In genomic region chr9:41861136-41861535, GRCm38 (mm10) we compare ENCODE assay signal across 10 mouse cellular contexts.
A peak's percentile ranks its signal among the peaks of the same experiment; 100 is the strongest.
DNase-seq lines count a peak whose midpoint lies in the region; ATAC-seq lines count a peak whose summit lies in the region.
"Had no signal": no experiment of that assay in that cellular context is flagged by ENCODE, and none has a peak within 500 bp of the region (broad histone marks: within the 10 kb centered on the region; RNA-seq: fewer than 3 reads in every experiment).

No protein-coding gene starts in this region.

- H3K9ac ChIP-seq in heart, embryonic 12.5 days, result peak overlapping the region; percentile 44; the same call in 1 of the 2 replicates
- H3K9ac ChIP-seq in hindbrain, embryonic 14.5 days, result no peak overlapping the region
- peak overlapping the region; percentile 7; the same call in 1 of the 2 replicates for H3K9ac ChIP-seq in midbrain, embryonic 16.5 days (ENCODE audit: low read depth, low read length)
- H3K9ac ChIP-seq: liver, embryonic 13.5 days had no signal

- H3K4me1 ChIP-seq in heart, embryonic 12.5 days (replicated peaks), result peaks cover 31% of the 10 kb centered on the region
- peaks cover 45% of the 10 kb centered on the region for H3K4me1 ChIP-seq in embryonic facial prominence, embryonic 10.5 days
- peaks cover 40% of the 10 kb centered on the region for H3K4me1 ChIP-seq in hindbrain, embryonic 14.5 days (replicated peaks; ENCODE audit: control insufficient read depth, insufficient read depth, low read length)
- H3K4me1 ChIP-seq in midbrain, embryonic 16.5 days (ENCODE audit: control insufficient read depth, insufficient read depth, low read length), result peaks cover 27% of the 10 kb centered on the region
- H3K4me1 ChIP-seq: liver, embryonic 13.5 days had no signal

- peak overlapping the region; percentile 86 for H3K27ac ChIP-seq in heart, embryonic 12.5 days (ENCODE audit: poor library complexity, severe bottlenecking)
- peak overlapping the region; percentile 83 for H3K27ac ChIP-seq in embryonic facial prominence, embryonic 10.5 days (replicated peaks)
- peak overlapping the region; percentile 82 for H3K27ac ChIP-seq in hindbrain, embryonic 14.5 days
- H3K27ac ChIP-seq in midbrain, embryonic 16.5 days (ENCODE audit: low read length), result peak overlapping the region; percentile 72
- H3K27ac ChIP-seq: liver, embryonic 13.5 days had no signal

- ATAC-seq in heart, embryonic 12.5 days (ENCODE audit: insufficient number of reproducible peaks, low FRiP score), result no peak
- no peak; the same call in 1 of the 2 replicates for ATAC-seq in hindbrain, embryonic 14.5 days (ENCODE audit: low FRiP score)
- peak; percentile 30; the same call in 1 of the 2 replicates for ATAC-seq in midbrain, embryonic 16.5 days
- no peak for ATAC-seq in granulocyte monocyte progenitor cell, adult 5-6 weeks (replicated peaks; ENCODE audit: poor library complexity, severe bottlenecking)

- no peaks in the 10 kb centered on the region for H3K27me3 ChIP-seq in heart, embryonic 12.5 days (replicated peaks)
- no peaks in the 10 kb centered on the region for H3K27me3 ChIP-seq in embryonic facial prominence, embryonic 10.5 days (replicated peaks; ENCODE audit: low read depth, poor library complexity, severe bottlenecking)
- no peaks in the 10 kb centered on the region for H3K27me3 ChIP-seq in hindbrain, embryonic 14.5 days (ENCODE audit: control insufficient read depth, insufficient read depth, low read length)
- no peaks in the 10 kb centered on the region for H3K27me3 ChIP-seq in midbrain, embryonic 16.5 days (ENCODE audit: control insufficient read depth, insufficient read depth, low read depth, low read length)
- H3K27me3 ChIP-seq: liver, embryonic 13.5 days had no signal

- H3K4me3 ChIP-seq in heart, embryonic 12.5 days, result no peak overlapping the region
- peak overlapping the region; percentile 34; the same call in 1 of the 2 replicates for H3K4me3 ChIP-seq in embryonic facial prominence, embryonic 10.5 days
- H3K4me3 ChIP-seq in hindbrain, embryonic 14.5 days (replicated peaks; ENCODE audit: low read length), result no peak overlapping the region
- H3K4me3 ChIP-seq in midbrain, embryonic 16.5 days (ENCODE audit: low read depth, low read length), result no peak overlapping the region
- H3K4me3 ChIP-seq: liver, embryonic 13.5 days had no signal

- peak overlapping the region; percentile 50 for H3K4me2 ChIP-seq in heart, embryonic 12.5 days
- no peak overlapping the region for H3K4me2 ChIP-seq in hindbrain, embryonic 14.5 days (replicated peaks)
- H3K4me2 ChIP-seq in midbrain, embryonic 16.5 days (ENCODE audit: low read length), result 0 out of 2 replicates have a peak overlapping the region, but pooled peaks have one; percentile 11
- H3K4me2 ChIP-seq: liver, embryonic 13.5 days had no signal

- no peaks in the 10 kb centered on the region for H3K36me3 ChIP-seq in heart, embryonic 12.5 days
- H3K36me3 ChIP-seq in embryonic facial prominence, embryonic 10.5 days (replicated peaks), result no peaks in the 10 kb centered on the region
- no peaks in the 10 kb centered on the region for H3K36me3 ChIP-seq in hindbrain, embryonic 14.5 days (replicated peaks; ENCODE audit: control insufficient read depth, insufficient read depth)
- H3K36me3 ChIP-seq in midbrain, embryonic 16.5 days (ENCODE audit: control insufficient read depth, insufficient read depth, low read length), result no peaks in the 10 kb centered on the region
- H3K36me3 ChIP-seq: liver, embryonic 13.5 days had no signal

- 44% methylated on average over 5 of the region's 5 CpGs for WGBS in heart, embryonic 12.5 days
- 56% methylated on average over 5 of the region's 5 CpGs for WGBS in embryonic facial prominence, embryonic 10.5 days
- 35% methylated on average over 5 of the region's 5 CpGs for WGBS in hindbrain, embryonic 14.5 days
- 40% methylated on average over 5 of the region's 5 CpGs for WGBS in midbrain, embryonic 16.5 days

- intact Hi-C loops in gastrocnemius, postnatal 14 days (cut with DNase I; ENCODE audit: low total_unique reads), result no loop called here

- DNase-seq in heart, postnatal 4 days, result no peak
- no peak for DNase-seq in embryonic facial prominence, embryonic 10.5 days (ENCODE audit: low spot score)
- no peak for DNase-seq in hindbrain, embryonic 14.5 days (ENCODE audit: low spot score)
- DNase-seq in gastrocnemius, postnatal 14 days, result no peak
- no peak for DNase-seq in urinary bladder, postnatal 4 days (ENCODE audit: low spot score in 2 of 2)
- DNase-seq: liver, embryonic 13.5 days; thymus, adult 18-20 months had no signal

- H3K9me3 ChIP-seq in heart, embryonic 12.5 days (replicated peaks), result no peaks in the 10 kb centered on the region
- no peaks in the 10 kb centered on the region for H3K9me3 ChIP-seq in embryonic facial prominence, embryonic 10.5 days
- no peaks in the 10 kb centered on the region for H3K9me3 ChIP-seq in hindbrain, embryonic 14.5 days (ENCODE audit: control insufficient read depth, low read length)
- H3K9me3 ChIP-seq in midbrain, embryonic 16.5 days (replicated peaks; ENCODE audit: control insufficient read depth, low read length, poor library complexity, severe bottlenecking), result no peaks in the 10 kb centered on the region
- H3K9me3 ChIP-seq: liver, embryonic 13.5 days had no signal
